Mouse (Mus musculus): ENCODE measurements around the gene Ahctf1.

DNA sequence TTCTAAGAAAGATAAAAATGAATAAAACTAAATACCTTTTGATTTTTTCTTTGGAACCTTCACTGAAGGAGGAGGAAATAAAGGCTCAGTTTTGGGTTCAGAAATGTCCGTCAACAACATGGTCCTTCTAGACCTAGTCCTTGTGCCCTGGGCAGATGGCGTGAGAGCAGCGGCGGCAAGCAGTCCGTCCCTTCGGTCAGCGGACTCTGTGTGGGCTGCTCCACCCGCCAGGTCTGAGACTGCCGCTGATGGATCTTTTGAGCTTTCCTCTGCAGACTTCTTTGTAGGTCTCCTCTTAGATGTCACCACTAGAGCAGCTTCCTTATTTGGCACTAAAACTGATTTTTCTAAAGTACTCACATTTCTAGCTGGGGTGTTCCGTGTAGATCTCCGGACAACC is 51.2 kb downstream of the Ahctf1 start:
- TF ChIP-seq POLR2A (IDR thresholded peaks at IDR 0.05; ENCODE audit: control insufficient read depth in 1 of 2, insufficient read depth in 1 of 2, low read depth in 1 of 2, low read length in 2 of 2, poor library complexity in 1 of 2) (no peak), MAX (IDR thresholded peaks at IDR 0.05; ENCODE audit: low read length) (no peak), USF1 (IDR thresholded peaks at IDR 0.05; ENCODE audit: low read depth, low read length) (no peak), CTCF (IDR thresholded peaks at IDR 0.05 in 2 of 3, conservative IDR thresholded peaks at IDR 0.05 in 1 of 3; ENCODE audit: control insufficient read depth in 1 of 3, insufficient read depth in 1 of 3, low read depth in 2 of 3, low read length in 3 of 3, poor library complexity in 1 of 3, severe bottlenecking in 1 of 3) (no peak), GABPA (IDR thresholded peaks at IDR 0.05; ENCODE audit: low read depth, low read length) (no peak), ZNF384 (IDR thresholded peaks at IDR 0.05; ENCODE audit: low read depth, low read length) (no peak), MEF2A (IDR thresholded peaks at IDR 0.05; ENCODE audit: extremely low read depth, insufficient replicate concordance, low read depth, low read length, poor library complexity, severe bottlenecking) (no peak), ZKSCAN1 (IDR thresholded peaks at IDR 0.05; ENCODE audit: low read depth, low read length) (no peak), KAT2A (conservative IDR thresholded peaks at IDR 0.05; ENCODE audit: low read depth, low read length) (no peak), ETS1 (IDR thresholded peaks at IDR 0.05; ENCODE audit: low read depth, low read length) (no peak), JUND (IDR thresholded peaks at IDR 0.05; ENCODE audit: low read depth, low read length) (no peak), NRF1 (IDR thresholded peaks at IDR 0.05; ENCODE audit: insufficient read depth, low read depth, low read length, poor library complexity, severe bottlenecking) (no peak)

Measured in MEL (cell line).